Mouse (Mus musculus) liver, postnatal 0 days (tissue): ENCODE data around the gene Duoxa1.

Experiments
- CTCF ChIP-seq: sonication (generic); IDR thresholded peaks from 2 replicates; pipeline ENCODE4 v1.5.1; 2016; ENCODE audit warnings: antibody characterized with exemption, low read depth
- EP300 ChIP-seq: IDR thresholded peaks from 2 replicates; pipeline ENCODE4 v1.6.1; 2016; ENCODE audit warnings: antibody characterized with exemption, low read depth, mild to moderate bottlenecking

GRCm38 (mm10) chr2:122361868-122362621 is 48.5 kb upstream of the Duoxa1 start:
- no peak for TF ChIP-seq EP300
- no peak for TF ChIP-seq CTCF
